Mouse (Mus musculus) limb, embryonic 15.5 days (tissue): ENCODE results near the gene Egln2. TPM values are rescaled to one million over a fixed set of nuclear protein-coding genes. Genes with fewer than 3 reads are reported as not detected.

Experiments
- ATAC-seq: fragments of 200-750 bp; cut with Nextera tagmentation; 2 replicates; pipeline ENCODE4 v1.8.0; 2017; ENCODE audit warnings: low read depth, moderate TSS enrichment; ENCODE audit not compliant: insufficient number of reproducible peaks, low FRiP score, low TSS enrichment
- H3K27ac ChIP-seq: fragments of 300-500 bp; sonication (generic); 2 replicates; pipeline ENCODE4 v1.5.1; 2015; ENCODE audit warnings: moderate library complexity, mild to moderate bottlenecking, inconsistent platforms
- H3K27me3 ChIP-seq: fragments of 300-500 bp; sonication (generic); 2 replicates; pipeline ENCODE4 v1.6.1; 2015; ENCODE audit warnings: inconsistent platforms
- H3K36me3 ChIP-seq: fragments of 300-500 bp; sonication (generic); 2 replicates; pipeline ENCODE4 v1.6.1; 2015; ENCODE audit warnings: inconsistent platforms
- H3K4me1 ChIP-seq: fragments of 300-500 bp; sonication (generic); 2 replicates; pipeline ENCODE4 v1.6.1; 2015; ENCODE audit warnings: inconsistent platforms
- H3K4me2 ChIP-seq: fragments of 300-500 bp; sonication (generic); 2 replicates; pipeline ENCODE4 v1.6.1; 2015; ENCODE audit warnings: mild to moderate bottlenecking, inconsistent platforms
- H3K4me3 ChIP-seq: fragments of 300-500 bp; sonication (generic); 2 replicates; pipeline ENCODE4 v1.5.1; 2015; ENCODE audit warnings: mild to moderate bottlenecking, inconsistent platforms
- H3K9ac ChIP-seq: fragments of 300-500 bp; sonication (generic); 2 replicates; pipeline ENCODE4 v1.6.1; 2015; ENCODE audit warnings: inconsistent platforms
- H3K9me3 ChIP-seq: fragments of 300-500 bp; sonication (generic); 2 replicates; pipeline ENCODE4 v1.6.1; 2016; ENCODE audit warnings: inconsistent platforms
- WGBS: fragments of 180-500 bp; shearing (Covaris S2); methylation state at CpG from one replicate; pipeline ENCODE4 v1.1.7; 2015; 5-methylcytosine and 5-hydroxymethylcytosine counted together
- polyA plus RNA-seq: library from polyadenylated mRNA; unstranded; fragments of >200 nt; fragmentation: Nextera tagmentation; extraction: Ambion mirVana; gene quantifications from 2 replicates; pipeline ENCODE4 v1.2.1, GENCODE M21; 2015

Egln2 gene
- polyA plus RNA-seq, 1 experiment from 2014 or later: 74.5 TPM

GRCm38 (mm10) chr7:27168371-27168770 lies 1.8 kb upstream of the Egln2 start:
- no peak for ATAC-seq
- Histone ChIP-seq H3K27ac (no peak overlapping the region), H3K4me1 (peaks cover 36% of the 10 kb centered on the region), H3K9me3 (no peaks in the 10 kb centered on the region), H3K9ac (no peak overlapping the region), H3K4me2 (no peak overlapping the region), H3K4me3 (no peak overlapping the region), H3K36me3 (peaks cover 44% of the 10 kb centered on the region), H3K27me3 (no peaks in the 10 kb centered on the region)
- 73% methylated on average over 5 of the region's 5 CpGs for WGBS

DNA sequence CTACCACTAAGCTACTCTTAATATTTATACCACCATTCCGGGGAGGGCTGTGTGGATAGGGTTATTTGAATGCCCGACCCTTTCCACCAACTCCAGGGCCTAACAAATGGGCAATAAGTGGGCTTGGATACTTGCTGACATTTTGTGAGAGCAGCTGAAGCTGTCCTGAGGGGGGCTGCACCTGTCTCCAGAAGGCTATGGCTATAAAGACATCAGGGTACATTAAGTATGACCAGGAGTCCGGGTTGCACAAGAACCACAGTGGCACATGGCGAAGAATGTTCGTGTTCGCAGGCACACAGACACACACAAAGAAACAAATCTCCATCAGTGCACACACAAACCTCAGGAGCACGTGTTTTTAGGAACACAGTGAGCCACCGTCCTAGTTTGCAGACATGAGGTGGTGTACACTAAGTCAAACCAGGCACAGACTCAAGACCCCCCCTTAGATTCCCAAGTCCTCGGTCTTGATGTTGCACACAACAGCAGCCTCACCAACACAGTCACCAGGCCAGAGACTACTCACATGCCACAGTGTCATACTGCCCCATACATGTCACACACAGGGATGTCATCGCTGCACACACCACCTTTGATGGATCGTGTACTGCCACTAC lies 983 bp upstream of the Egln2 start:
- Histone ChIP-seq H3K4me3 (peak overlapping the region; percentile 77), H3K27me3 (no peaks in the 10 kb centered on the region), H3K36me3 (peaks cover 44% of the 10 kb centered on the region), H3K4me1 (peaks cover 43% of the 10 kb centered on the region), H3K9me3 (no peaks in the 10 kb centered on the region), H3K9ac (peak overlapping the region; percentile 74; the same call in 1 of the 2 replicates), H3K27ac (peak overlapping the region; percentile 98), H3K4me2 (peak overlapping the region; percentile 83)
- ATAC-seq: no peak
- WGBS: 77% methylated on average over 11 of the region's 11 CpGs

DNA sequence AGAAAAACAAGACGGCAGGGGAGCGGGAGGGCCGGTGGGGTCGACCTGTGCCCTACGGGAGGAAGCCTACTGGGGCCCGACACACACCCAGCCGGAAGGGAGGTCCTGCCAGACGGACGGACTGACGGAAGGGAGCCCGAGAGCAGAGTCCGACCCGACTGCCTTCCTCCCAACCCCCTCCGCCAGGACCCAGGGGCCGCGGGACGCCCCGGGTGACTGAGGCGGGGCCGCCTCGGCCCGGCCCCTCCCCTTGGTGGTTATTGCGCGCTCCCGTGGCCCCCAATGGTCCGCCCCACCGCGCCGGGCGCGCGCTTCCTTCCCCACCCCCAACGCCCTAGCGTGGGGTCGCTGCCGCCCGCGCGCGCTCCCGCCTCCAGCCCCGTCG lies 381 bp downstream of the Egln2 start:
- H3K36me3 ChIP-seq: peaks cover 43% of the 10 kb centered on the region
- H3K27me3 ChIP-seq: no peaks in the 10 kb centered on the region
- H3K4me1 ChIP-seq: peaks cover 54% of the 10 kb centered on the region
- H3K9ac ChIP-seq: peak overlapping the region; percentile 74
- under 1% methylated on average over 36 of the region's 43 CpGs for WGBS
- peak overlapping the region; percentile 98 for H3K27ac ChIP-seq
- peak; percentile 72 for ATAC-seq
- H3K9me3 ChIP-seq: no peaks in the 10 kb centered on the region
- H3K4me2 ChIP-seq: peak overlapping the region; percentile 83
- peak overlapping the region; percentile 77 for H3K4me3 ChIP-seq

DNA sequence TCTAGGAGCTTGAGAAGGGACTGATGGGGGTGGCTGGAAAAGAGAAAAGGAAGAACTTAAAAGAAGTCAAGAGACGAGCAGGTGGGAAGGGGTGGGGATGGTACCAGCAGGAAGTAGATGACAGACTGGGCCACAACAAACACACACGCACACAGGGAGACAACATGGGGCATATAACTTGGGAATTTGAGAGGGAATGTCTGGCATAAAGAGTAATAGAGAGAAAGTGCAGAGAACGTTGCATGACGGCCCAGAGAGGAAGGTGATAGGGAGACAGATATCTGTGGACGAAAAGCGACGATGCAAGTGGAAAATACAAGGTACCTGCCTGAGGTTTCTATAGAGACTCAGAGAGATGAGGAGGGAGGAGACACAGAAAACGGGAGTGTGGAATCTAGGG lies 906 bp downstream of the Egln2 start:
- H3K9me3 ChIP-seq: no peaks in the 10 kb centered on the region
- no peak for ATAC-seq
- 2% methylated on average over 8 of the region's 8 CpGs for WGBS
- no peaks in the 10 kb centered on the region for H3K27me3 ChIP-seq
- peaks cover 57% of the 10 kb centered on the region for H3K4me1 ChIP-seq
- H3K4me2 ChIP-seq: peak overlapping the region; percentile 83
- H3K9ac ChIP-seq: peak overlapping the region; percentile 74
- peak overlapping the region; percentile 77 for H3K4me3 ChIP-seq
- peak overlapping the region; percentile 98 for H3K27ac ChIP-seq
- H3K36me3 ChIP-seq: peaks cover 44% of the 10 kb centered on the region

DNA sequence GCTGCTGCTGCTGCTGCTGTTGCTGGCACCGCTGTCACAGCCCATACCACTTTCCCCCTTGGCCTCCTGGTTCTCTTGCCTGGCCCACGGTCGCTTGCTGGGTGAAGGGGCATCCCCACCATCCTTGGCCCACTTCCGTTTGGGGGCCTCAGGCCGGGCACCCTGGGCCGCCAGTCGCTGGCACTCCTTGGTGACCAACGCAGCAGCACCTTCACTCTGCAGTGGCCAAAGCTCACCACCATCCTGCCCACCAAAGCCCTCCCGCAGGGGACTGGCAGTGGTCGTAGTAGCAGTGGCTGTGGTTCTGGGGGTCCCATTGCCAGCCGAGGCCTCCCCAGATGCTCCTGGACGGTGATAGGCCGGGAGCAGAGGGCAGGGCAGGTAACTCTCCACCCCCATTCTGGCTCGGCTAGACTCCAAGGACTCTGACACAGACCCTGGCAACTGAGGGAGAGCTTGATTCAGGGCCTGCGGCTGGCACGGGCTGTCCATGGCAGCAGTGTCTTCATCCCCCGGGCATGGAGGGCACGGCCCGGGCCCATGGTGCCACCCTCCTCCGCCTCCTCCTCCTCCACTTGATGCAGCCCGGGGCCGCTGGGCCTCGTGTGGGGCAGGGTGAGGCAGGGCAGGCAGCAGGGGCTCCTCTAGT lies 1.5 kb downstream of the Egln2 start:
- H3K4me1 ChIP-seq: peaks cover 62% of the 10 kb centered on the region
- peak overlapping the region; percentile 83 for H3K4me2 ChIP-seq
- peaks cover 44% of the 10 kb centered on the region for H3K36me3 ChIP-seq
- no peaks in the 10 kb centered on the region for H3K27me3 ChIP-seq
- no peaks in the 10 kb centered on the region for H3K9me3 ChIP-seq
- H3K27ac ChIP-seq: no peak overlapping the region
- WGBS: 65% methylated on average over 23 of the region's 23 CpGs
- H3K4me3 ChIP-seq: peak overlapping the region; percentile 77
- H3K9ac ChIP-seq: peak overlapping the region; percentile 74
- ATAC-seq: no peak

DNA sequence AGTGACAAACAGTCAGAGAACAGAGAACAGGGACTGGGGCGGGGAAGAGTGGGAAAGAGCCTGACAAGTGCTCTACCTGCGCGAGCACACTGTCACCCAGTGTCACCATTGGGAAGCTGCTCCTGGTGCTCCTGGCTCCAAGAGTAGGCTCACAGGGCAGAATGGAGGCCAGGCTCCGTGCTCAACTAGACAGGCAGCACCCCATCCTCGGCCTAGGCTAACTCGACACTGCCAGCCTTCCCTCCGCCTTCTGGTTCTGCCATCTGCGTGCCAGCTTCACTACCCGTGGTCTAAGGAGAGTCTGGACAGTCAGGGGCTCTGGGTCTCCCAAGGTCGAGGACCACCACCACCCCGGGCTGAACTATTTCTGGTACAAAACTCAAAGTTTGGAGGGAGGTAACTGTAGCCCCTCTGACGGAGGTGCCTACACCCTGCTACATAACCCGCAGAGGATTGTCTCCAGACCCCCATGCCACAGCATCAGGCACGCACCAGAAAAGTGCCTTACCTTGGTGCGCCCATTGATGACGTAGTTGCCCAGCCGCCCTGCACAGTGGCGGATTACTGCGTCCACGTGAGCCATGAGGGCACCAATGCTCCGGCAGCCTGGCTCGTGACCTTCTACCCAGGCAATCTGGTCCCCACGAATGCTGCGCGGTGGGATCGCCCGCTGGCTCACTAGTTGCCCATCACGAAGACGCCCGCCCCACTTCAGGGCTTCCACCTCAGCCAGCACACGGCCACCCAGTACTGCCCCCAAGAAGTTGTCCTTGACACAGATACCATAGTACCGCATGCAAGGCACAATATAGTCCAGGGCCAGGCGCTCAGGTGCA lies 2.3 kb downstream of the Egln2 start:
- Histone ChIP-seq H3K4me2 (peak overlapping the region; percentile 83), H3K27ac (no peak overlapping the region), H3K4me3 (peak overlapping the region; percentile 77), H3K9ac (peak overlapping the region; percentile 26; the same call in 1 of the 2 replicates), H3K9me3 (no peaks in the 10 kb centered on the region), H3K36me3 (peaks cover 48% of the 10 kb centered on the region), H3K27me3 (no peaks in the 10 kb centered on the region), H3K4me1 (peaks cover 70% of the 10 kb centered on the region)
- WGBS: 81% methylated on average over 33 of the region's 33 CpGs
- no peak for ATAC-seq

DNA sequence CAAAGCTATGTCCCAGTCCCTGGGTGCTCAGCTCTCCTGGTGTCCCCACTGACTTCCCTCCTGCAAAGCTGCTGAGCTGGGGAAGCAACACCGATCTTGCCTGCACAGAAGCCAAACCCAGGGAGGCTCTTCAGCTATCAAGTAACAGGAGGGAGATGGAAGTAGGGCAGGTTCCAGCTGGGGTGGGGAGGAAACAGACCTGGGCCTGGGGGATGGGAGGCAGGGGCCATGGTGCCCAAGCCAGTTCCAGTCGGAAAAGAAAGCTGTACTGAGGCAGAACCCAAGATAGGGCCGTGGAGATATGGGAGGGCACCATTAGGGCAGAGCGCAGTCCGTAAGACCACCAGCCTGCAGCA lies 3.2 kb downstream of the Egln2 start:
- no peaks in the 10 kb centered on the region for H3K27me3 ChIP-seq
- H3K9me3 ChIP-seq: no peaks in the 10 kb centered on the region
- H3K4me3 ChIP-seq: no peak overlapping the region
- H3K9ac ChIP-seq: 0 out of 2 replicates have a peak overlapping the region, but pooled peaks have one; percentile 26
- 73% methylated on average over 5 of the region's 5 CpGs for whole genome bisulfite sequencing
- no peak overlapping the region for H3K27ac ChIP-seq
- no peak for ATAC-seq
- H3K4me1 ChIP-seq: peaks cover 71% of the 10 kb centered on the region
- H3K4me2 ChIP-seq: 0 out of 2 replicates have a peak overlapping the region, but pooled peaks have one; percentile 12
- H3K36me3 ChIP-seq: peaks cover 56% of the 10 kb centered on the region

DNA sequence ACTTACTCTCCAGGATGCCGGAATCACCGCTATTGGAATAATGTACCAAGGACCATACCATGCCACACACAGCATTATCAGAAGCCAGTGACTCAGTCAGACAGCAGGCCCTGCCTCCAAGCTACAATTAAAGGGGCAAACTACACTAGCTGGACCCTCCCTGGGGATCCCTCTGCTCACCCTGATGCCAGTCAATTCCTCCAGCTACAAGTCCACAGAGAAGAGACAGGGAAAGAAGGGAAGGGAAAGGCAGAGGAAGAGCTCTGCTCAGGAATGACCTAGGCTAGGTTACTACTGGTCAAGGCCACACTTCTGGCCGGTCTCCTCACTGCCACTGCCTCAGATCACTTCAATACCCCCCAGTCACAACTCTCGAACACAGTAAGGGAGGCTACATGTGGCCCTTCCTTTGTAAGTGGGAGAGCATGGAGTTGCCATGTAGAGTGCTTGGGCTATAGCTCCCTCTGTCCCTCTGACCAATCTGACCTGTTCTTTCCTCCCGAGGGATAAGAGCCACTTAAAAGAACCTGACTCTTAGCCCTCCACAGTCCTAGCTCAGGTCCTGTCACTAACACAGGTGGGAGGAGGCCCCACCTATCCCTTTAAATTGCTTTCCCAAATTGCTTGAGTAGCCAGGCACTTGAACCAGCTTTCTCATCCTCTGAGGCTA lies 3.7 kb downstream of the Egln2 start:
- 80% methylated on average over 5 of the region's 5 CpGs for WGBS
- Histone ChIP-seq H3K27ac (no peak overlapping the region), H3K27me3 (no peaks in the 10 kb centered on the region), H3K9ac (0 out of 2 replicates have a peak overlapping the region, but pooled peaks have one; percentile 26), H3K4me2 (0 out of 2 replicates have a peak overlapping the region, but pooled peaks have one; percentile 12), H3K36me3 (peaks cover 61% of the 10 kb centered on the region), H3K4me3 (no peak overlapping the region), H3K9me3 (no peaks in the 10 kb centered on the region), H3K4me1 (peaks cover 70% of the 10 kb centered on the region)
- ATAC-seq: no peak

GRCm38 (mm10) chr7:27161744-27162143 lies 4.9 kb downstream of the Egln2 start:
- Histone ChIP-seq H3K9ac (no peak overlapping the region), H3K4me3 (no peak overlapping the region), H3K9me3 (no peaks in the 10 kb centered on the region), H3K27me3 (no peaks in the 10 kb centered on the region), H3K4me2 (no peak overlapping the region), H3K27ac (peak overlapping the region; percentile 11; the same call in 1 of the 2 replicates), H3K4me1 (peaks cover 60% of the 10 kb centered on the region), H3K36me3 (peaks cover 69% of the 10 kb centered on the region)
- 86% methylated on average over 4 of the region's 4 CpGs for WGBS
- ATAC-seq: no peak

GRCm38 (mm10) chr7:27160921-27161320 lies 5.7 kb downstream of the Egln2 start:
- Histone ChIP-seq H3K36me3 (peaks cover 74% of the 10 kb centered on the region), H3K4me3 (no peak overlapping the region), H3K9me3 (no peaks in the 10 kb centered on the region), H3K27ac (no peak overlapping the region), H3K4me2 (no peak overlapping the region), H3K9ac (no peak overlapping the region), H3K27me3 (no peaks in the 10 kb centered on the region), H3K4me1 (peaks cover 62% of the 10 kb centered on the region)
- no peak for ATAC-seq
- 83% methylated on average over 3 of the region's 3 CpGs for WGBS

- no peak overlapping the region for H3K4me2 ChIP-seq
- no peaks in the 10 kb centered on the region for H3K27me3 ChIP-seq
- WGBS: 7% methylated on average over 8 of the region's 8 CpGs
- H3K4me3 ChIP-seq: no peak overlapping the region
- H3K9me3 ChIP-seq: no peaks in the 10 kb centered on the region
- H3K36me3 ChIP-seq: peaks cover 74% of the 10 kb centered on the region
- H3K4me1 ChIP-seq: peaks cover 57% of the 10 kb centered on the region
- ATAC-seq: peak; percentile 80
- no peak overlapping the region for H3K9ac ChIP-seq
- 0 out of 2 replicates have a peak overlapping the region, but pooled peaks have one; percentile 33 for H3K27ac ChIP-seq
Measured at GRCm38 (mm10) chr7:27159882-27160281, 6.7 kb downstream of the Egln2 start.
